Mouse (Mus musculus) olfactory bulb, adult 2 months (tissue): ENCODE measurements around the gene Trpv4.

ENCODE experiments used
- CTCF ChIP-seq: fragments of 200-500 bp; IDR thresholded peaks from 2 replicates; pipeline ENCODE4 v1.5.1; 2012; ENCODE audit warnings: low read depth, mild to moderate bottlenecking, low read length, moderate library complexity; ENCODE audit not compliant: insufficient read depth
- POLR2A ChIP-seq: fragments of 200-500 bp; IDR thresholded peaks from 2 replicates; pipeline ENCODE4 v1.6.1; 2012; ENCODE audit warnings: mild to moderate bottlenecking, low read depth, low read length, moderate library complexity; ENCODE audit not compliant: insufficient read depth

DNA sequence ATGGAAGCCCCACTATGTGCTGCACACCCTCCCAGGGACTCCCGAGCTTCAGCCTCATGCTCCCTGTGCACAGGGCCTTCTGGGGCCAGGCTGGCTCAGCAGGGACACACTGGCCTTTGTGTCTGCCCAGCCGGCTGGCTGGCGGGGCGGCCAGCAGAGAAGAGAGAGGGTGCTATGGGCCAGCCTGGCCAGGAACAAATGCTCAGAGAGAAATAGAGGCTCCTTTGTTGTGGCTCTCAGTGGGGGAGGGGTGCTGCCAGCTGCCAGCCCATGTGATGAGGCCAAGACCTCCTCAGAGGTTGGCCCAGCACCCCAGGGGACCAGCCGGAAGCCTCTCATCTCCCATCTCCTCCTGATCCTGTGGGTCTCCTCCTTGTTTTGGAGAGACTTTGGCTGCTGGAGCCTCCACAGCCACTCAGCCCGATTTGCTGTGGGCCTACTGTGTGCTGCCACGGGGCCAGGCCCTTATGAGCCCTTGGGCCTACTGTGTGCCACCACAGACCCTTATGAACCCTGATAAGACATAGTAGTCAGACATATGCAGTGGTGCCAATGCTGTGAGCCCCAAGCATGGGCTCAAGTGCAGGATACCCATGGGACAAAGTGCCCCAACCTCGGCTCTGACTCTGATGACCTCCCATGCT, 78.4 kb downstream of the Trpv4 start:
- no peak for TF ChIP-seq POLR2A
- no peak for TF ChIP-seq CTCF
